Mouse (Mus musculus) layer of hippocampus, adult 18-20 months (tissue): ENCODE results near the gene Sec61a2. TPM values are rescaled to one million over a fixed set of nuclear protein-coding genes. Genes with fewer than 3 reads are reported as not detected.

Experiments
- DNase-seq, 2 experiments: peaks; one replicate each; pipeline ENCODE4 v3.0.0; 2022; ENCODE audit warnings: low spot score in 2 of 2
- total RNA-seq, 2 experiments: library from RNA; stranded (reverse); gene quantifications; 2 replicates each; pipeline ENCODE4 v1.2.3; 2021

Gene Sec61a2
- total RNA-seq, 2 experiments from 2014 or later, result 81.5 to 86.6 TPM

DNA sequence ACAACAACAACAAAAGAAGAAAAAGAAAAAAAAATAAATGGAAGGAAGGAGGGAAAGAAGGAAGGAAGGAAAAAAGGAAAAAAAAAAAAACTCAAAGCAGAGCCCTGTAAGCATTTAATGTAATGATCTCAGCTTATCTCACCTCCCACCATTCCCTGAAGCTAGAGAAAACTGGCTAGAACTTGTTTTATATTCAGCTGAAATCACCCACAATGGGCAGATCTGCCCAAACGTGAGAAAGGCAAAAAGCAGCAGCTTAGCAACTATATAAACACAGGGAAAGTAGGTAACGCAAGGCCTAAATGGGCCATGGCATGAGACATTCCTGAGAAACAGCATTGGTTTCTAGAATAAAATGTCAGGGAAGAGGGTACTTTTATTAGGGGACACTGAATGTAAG lies 5.8 kb downstream of the Sec61a2 start:
- no peak for DNase-seq

DNA sequence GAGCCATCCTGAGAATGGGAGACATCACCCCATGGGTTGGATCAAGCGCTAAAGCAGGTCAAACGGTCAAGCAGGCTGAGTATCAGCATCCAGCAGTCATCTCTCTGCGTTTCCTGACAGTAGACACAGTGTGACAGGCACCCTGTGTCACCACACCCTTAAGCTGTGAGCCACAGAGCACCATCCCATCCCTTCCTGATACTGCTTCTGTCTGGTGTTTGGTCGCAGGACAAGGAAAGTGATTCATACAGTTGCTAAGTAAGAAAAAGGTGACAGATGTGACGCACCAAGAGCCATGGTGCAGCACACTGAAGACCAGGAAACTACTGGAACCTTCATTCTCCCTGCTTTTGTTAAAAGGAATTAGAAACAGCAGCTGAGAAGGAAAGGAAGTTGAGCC lies 6.4 kb downstream of the Sec61a2 start:
- no peak for DNase-seq

DNA sequence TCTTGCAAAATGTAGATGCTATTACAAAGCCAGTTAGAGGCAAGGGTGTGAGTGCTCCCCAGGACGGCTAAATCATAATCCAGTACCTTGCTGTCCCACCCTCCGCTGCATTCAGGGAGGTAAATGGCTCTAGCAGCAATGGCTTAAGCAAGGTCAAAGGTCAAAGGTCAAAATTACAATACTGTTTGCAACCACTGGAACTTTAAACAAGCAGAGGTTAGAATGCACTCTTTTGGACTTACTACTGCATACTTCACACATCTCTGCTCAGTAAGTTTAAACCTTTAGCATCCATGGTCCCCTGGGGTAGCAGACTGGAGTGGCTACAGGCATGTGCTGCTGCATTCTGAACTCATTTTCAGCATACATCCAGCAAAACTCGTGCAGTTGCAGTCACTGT lies 17.8 kb downstream of the Sec61a2 start:
- no peak for DNase-seq

DNA sequence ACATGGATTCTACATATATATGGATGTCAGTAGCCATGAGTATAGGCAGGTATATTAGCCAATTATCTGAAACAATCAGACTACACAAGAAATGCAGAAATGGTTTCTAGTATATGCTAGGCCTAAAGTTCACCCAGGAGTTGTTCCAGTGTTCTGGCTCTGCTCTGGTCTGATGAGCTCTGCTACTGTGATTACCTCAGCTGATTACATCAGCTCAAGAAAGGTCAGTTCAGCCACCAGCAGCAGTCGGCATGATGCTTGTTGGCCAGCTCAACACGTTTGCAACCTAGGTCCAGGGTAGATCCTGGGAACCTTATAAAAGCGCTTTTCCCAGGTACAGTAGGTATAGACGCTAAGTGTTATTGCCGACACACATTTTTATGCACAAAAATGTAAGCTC lies 25.5 kb downstream of the Sec61a2 start:
- DNase-seq, result no peak

DNA sequence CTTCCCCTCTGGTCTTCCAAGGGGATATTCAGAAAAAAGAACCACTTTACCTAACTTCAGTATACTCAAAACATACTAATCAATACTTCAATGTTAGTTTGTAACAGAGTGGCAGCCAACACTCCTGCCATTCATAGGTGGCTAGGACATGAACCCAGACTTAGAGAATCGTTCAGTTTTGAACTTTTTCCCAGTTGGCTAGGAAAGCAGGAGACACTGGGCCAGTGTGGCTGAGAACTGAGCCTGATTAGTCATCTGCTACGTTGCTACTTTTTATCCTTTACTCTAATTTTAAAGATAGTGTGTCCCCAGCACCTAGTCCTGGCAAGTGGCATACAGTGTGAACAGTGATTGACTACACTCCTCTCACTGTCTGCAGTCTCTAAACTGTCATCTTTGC lies 27.6 kb downstream of the Sec61a2 start:
- DNase-seq, result no peak

DNA sequence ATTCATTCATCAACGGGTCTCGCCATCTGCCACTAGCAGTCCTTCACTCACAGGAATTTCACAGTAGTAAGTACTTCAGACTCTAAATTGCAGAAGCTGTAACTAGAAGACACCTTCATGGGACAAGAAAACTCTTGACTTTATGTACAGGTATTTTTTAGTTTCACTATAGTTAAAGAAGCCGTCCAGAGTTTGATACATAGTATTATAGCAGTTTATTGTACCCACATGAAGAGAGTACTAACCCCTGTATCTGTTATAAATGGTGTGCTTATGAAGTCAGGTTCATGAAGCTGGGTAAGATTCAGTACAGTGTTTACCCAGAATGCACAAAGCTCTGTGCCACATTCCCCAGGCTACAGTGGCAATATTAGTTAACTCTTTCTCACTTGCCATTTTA lies 32.4 kb downstream of the Sec61a2 start, which contains the start of gene Gm13199:
Gm13199 (minus strand) TSS at position 101 of the 400 bp plus-strand sequence.
- DNase-seq, result no peak

DNA sequence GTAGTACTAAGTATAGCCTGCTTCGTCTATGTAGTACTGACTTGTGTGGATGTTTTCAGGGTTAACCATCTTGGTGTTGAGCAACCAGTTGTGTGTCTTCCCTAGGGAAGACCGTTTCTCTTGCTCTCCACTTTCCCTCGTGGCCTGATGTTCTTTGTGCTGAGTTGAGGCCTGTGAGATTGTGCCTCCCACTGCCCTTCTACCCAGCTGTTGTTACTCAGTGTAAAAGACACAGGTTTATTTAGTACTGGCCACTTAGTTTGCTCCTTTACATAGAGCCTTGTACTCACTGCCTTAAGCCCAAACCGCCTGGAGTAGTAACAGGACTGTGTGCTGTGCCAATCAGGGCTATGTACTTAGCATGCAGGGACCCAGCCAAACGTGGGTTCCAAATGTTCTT lies 43.4 kb downstream of the Sec61a2 start:
- peak in 1 of 2 experiments; percentile 65 for DNase-seq

DNA sequence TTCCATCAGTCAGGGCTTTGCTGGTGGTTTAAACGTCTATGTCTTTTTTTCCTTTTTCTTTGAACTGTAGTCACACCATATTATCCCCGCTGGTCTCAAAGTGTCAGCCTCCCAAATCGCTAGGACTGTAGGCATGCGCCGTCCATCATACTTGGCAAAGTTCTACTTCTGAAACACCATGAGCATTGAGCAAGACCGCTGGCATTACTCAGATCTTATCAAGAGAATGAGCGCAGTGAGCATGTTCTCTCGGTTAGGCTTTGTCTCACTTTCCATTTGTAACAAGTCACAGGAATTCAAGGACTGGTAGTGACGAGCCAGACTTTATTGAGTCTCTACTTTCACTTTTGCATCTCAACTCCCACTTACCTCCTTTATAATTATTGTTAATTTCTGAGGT lies 44.1 kb downstream of the Sec61a2 start:
- no peak for DNase-seq

DNA sequence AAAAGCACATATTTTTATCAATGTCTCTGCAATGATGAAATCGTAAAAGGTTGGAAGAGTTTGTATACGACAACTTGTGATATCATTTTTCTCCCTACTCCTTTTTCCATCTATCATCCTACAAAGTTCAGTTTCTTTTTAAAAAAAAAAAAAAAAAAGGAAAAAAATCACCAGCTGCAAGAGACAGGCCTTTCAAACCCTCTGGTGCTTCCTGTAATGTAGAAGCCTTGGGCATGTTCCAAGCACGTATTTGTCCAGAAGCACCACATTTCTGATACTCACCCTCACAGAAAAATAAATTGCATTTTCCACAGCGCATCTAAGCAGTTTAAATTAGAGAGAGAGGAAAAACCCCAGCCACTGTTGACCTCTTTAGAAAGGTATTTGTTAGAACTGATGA lies 49.4 kb downstream of the Sec61a2 start:
- DNase-seq, result no peak

DNA sequence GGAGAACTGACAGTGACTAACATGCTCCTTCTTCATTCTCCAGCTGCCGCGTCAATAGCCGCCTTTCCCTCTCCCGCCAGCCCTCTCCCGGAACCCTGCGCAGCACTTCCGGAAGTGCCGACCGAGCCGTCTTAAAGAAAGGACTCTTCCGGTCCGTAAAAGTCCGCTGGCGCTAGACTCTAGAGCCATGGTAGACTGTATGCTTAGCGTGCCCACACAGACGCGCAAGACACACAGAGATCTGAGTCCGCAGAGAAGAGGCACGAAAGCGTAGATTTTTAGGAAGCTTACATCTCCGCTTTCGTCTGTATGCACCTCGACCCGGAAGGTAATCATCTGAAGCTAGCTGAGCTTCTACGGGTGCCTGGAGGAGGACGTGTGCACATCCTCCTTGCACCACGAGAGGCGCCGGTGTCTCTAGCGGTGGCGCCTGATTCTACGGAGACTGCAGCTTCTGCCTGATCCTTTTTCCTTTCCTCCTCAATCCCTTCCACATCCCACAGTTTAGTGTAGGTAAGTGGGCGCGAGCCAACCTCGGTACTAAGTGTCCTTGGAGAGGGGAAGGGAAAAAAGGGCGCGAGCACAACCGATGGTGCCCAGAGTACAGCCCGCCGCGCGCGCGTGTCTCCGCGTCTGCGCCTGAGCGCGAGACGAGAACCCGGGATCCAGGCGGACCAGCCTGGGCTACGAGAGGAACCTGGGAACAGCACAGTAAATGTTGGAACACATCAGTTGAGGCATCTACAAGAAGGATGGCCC lies 50.2 kb downstream of the Sec61a2 start, which contains the start of the genes Nudt5 and Cdc123:
Nudt5 (plus strand) TSS at position 147 of the 759 bp plus-strand sequence.
Cdc123 (minus strand) TSS at position 292 of the 759 bp plus-strand sequence.
- DNase-seq, result peak; percentile 89 to 96

DNA sequence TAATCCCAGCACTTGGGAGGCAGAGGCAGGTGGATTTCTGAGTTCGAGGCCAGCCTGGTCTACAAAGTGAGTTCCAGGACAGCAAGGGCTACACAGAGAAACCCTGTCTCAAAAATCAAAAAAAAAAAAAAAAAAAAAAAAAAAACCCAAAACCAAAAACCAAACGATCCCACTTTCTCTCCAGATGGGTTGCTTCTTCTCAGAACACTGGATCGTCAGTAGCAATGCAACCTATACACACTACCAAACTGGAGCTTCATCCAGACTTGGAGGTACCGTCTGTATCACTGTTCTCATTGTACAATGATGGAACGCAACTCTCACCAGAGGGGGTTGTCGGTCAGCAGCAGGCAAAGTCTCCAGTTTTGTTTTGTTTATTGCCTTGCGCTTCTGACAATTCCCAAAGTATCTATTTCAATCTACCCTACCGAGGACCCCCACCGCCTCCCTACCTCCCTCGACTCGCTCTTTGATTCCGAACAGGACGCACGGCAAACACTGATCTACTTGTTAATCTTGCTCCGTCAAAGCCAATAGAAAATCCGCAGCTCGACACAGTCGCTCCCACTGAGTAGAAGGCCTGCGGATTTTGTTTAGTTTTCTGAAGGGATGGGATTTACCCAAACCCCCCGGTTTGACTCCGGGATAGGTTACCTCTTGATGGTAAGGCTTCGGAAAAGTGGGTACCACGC lies 50.9 kb downstream of the Sec61a2 start:
- no peak for DNase-seq

DNA sequence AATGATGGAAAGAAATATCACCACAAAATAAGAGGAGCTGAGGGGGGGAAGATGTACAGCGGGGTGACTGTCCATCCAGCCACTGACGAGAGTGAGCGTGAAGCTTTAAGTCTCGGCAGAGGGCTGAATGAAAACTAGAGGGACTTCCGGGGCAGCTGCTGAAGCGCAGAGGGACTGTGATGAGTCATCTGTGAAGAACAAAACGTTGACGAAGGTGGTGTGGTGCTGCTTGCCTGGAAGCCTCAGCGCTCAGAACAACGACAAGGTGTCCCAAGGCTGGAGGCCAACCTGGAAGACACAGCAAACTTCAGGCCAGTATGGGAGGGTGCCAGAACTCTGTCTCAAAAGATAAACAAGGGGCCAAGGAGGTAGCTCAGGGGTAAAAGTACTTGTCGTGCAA lies 54.4 kb downstream of the Sec61a2 start:
- no peak for DNase-seq

DNA sequence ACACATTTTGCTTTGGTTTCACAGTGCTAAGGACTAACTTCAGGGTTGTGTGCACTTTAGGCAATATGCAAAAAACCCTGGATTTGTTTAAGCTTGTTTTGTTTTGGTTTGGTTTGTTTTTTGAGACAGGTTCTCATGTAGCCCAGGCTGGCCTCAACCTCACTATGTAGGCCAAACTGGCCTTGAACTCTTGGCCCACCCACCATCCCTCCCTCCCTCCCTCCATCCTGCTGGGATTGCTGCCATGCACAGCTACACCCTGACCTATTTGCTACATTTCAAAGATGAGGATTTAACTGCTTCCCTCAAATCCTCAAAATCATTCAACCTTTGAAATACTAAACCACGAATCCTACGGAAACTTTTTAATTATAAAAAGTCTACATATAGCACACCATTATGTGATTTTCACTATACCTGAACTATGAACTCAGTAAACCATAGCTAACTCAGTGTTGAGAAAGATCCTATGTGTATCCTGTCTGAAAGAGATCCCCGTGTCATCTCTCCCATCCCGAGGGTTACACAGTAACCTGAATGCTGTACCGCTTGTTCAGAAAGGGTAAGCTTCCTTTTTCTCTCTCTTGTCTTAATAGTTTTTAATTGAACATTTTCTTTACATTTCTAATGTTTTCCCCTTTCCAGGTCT lies 69.8 kb downstream of the Sec61a2 start:
- DNase-seq, result no peak

DNA sequence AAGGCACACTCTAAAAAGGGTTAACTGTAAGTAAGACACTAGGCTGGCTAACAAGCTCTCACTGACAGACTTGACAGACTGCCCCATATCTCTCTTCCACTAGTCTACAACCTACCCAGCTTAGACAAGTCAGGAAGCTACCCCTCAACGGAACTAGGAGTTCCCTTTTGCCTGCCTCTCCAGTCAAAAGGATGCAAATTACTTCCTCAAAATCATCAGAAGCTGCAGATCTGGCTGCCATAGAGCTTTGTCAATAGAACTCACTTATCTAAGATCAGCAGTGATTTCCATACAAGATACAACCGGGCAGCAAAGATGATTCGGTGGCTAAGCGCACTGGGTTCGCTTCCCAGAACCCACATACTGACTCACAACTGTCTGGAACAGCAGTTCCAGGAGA lies 70.5 kb downstream of the Sec61a2 start:
- no peak for DNase-seq

DNA sequence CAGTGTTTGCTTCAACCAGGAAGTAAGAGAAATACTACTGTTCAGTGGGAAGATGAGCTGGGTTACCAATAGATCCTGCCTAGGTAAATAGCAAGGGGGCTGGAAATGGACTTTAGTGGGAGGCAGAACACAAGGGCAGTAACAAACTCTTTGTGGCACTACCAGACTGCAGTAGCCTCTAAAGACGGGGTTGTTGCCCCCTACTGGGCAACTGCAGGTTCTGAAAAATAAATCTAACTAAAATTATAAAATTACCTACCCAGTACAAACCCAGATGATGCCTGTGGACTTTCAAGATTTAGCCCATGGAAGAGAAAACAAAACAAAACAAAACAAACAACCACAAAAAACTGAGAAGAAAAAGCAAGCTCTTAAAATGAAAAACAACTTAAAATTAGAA lies 71.0 kb downstream of the Sec61a2 start:
- no peak for DNase-seq

DNA sequence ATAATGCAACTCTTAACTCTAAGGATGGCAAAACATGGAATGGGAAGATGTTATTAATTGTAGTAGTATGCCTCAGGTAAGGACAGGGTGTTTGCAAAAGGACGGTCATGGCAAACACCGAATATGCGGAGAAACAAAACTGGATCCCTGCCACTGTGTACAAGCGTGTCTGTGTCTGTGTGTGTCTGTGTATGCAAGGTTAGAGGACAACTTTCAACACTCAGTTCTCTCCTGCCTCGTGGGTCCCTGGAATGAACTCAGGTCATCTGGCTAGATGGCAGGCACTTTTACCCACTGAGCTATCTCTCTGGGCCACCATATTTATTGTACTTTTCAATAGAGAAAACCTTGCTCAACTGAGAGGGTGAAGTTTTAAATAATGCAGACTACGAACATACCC lies 72.8 kb downstream of the Sec61a2 start:
- no peak for DNase-seq

DNA sequence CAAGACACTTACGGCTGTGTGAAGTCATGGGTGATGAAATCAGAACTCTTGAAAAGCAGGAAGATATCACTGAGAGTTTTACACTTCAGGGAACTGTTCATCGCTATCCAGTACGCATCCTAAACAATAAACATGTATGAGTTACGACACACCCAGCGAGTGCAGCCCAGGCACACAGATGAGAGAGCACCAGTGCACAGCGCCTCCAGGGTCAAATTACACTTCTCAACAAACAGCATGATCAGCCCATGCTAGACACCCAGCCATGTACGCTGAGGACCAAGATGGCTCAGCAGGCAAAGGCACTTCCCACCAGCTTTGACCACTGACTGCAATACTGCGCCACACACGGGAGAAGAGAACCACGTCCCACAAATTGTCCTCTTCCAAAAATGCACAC lies 74.0 kb downstream of the Sec61a2 start:
- no peak for DNase-seq

Other genes with a start within 250 kb of the Sec61a2 start
- gene Camk1d, start 180.9 kb downstream of the Sec61a2 start, total RNA-seq, result 100 to 1,000 TPM; 160 to 179 TPM
- gene Nudt5, start 50.4 kb downstream of the Sec61a2 start, total RNA-seq, result 10 to 100 TPM; 22.2 to 25.5 TPM
- 100 to 1,000 TPM; 133 to 149 TPM for gene Cdc123, start 50.3 kb downstream of the Sec61a2 start, total RNA-seq
- gene Gm13199, start 32.5 kb downstream of the Sec61a2 start, total RNA-seq, result under 1 TPM; 0.66 to 0.89 TPM
- 1 to 10 TPM; 7.8 to 9.3 TPM for gene Dhtkd1, start 47.4 kb upstream of the Sec61a2 start, total RNA-seq
- gene Upf2, start 56.0 kb upstream of the Sec61a2 start, total RNA-seq, result 10 to 100 TPM; 47.9 to 48.3 TPM
- 1 to 10 TPM; 1.9 to 2.5 TPM for gene Proser2, start 234.8 kb upstream of the Sec61a2 start, total RNA-seq